Mouse (Mus musculus): ENCODE data around the gene Ostf1.
A peak's percentile ranks its signal among the peaks of the same experiment; 100 is the strongest.

Gene Ostf1

GRCm38 (mm10) chr19:18631644-18632219, at the start of gene Ostf1, which contains the start of gene Nmrk1:
Ostf1 (minus strand) TSS chr19:18631823.
Nmrk1 (plus strand) TSS chr19:18631950.
- DNase-seq (ENCODE audit: low spot score): peak; percentile 98

- no peak for DNase-seq (ENCODE audit: low spot score)
Measured at GRCm38 (mm10) chr19:18673116-18673515, 41.5 kb upstream of the Ostf1 start.

- no peak for DNase-seq (ENCODE audit: low spot score)
Measured at GRCm38 (mm10) chr19:18672498-18672897, 40.9 kb upstream of the Ostf1 start.

DNA sequence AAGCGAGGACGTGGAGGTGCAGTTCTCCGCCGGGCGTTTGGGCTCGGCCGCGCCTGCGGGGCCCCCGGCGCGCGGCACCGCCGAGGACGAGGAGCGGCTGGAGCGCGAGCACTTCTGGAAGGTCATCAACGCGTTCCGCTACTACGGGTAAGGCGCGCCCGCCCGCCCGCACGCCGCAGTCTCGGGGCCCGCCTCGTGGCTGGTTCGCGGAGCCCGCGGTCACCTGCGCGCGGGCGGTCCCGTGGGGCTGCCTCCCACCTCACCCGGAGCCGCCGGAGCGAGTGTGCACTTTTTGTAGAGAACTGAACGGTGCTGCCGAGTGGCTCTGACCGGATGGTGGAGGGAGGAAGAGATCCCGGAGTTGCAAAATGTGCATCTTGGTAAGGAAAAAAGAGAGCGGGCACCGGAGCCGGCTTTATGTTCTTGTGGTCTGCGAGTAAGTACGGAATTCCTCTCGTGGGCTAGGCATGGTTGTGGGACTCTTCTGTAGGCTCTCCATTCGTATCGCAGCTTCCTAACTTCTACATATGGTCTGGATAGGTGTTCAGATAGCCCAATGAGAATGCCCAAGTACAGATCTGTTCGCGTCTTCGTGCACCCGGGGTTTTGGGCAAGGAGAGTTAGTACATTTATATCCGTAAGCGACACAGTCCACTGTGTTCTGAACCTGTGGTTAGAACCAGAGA, 39.6 kb upstream of the Ostf1 start:
- DNase-seq (ENCODE audit: low spot score): no peak

DNA sequence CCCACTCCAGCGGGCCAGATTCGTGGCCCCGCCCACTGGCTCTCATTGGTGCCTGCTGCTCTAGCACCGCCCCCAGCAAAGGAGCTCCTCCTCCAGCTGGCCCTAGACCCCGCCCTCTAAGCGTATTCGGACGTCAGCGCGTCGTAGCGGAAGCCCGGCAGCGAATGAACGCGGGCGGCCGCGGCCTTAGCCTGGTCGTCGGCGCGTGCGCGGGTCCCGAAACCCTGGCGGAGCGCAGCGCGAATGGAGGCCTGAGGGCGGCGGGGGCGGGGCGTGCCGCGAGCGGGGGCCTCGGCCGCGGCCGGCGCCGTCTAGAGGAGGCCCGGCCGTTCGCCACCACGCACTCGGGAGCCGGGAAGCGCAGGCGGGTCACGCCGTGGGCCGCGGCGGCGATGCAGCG, 39.0 kb upstream of the Ostf1 start, which contains the start of gene Carnmt1:
TSS of gene Carnmt1 (plus strand) at position 157 of the 400 bp plus-strand sequence.
- DNase-seq (ENCODE audit: low spot score): peak; percentile 99

DNA sequence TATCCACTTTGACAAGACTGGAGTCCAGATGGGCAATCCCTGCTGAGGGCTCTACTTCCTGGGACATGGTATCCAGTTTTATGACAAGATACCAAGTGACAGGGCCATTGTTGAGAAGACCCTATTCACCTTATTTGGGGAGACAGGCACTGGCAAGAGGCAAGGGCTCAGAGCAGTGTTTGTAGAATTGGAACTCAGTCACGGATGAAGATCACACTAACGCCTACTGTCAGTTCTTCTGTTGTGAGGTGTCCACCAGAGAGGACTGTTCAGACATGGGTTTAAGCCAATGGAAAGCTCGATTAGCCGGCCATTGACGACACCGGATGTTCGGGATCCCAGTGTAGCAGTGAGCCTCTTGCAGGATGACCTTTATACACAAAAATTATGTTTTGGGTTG, 37.9 kb upstream of the Ostf1 start:
- no peak for DNase-seq (ENCODE audit: low spot score)

- no peak for DNase-seq (ENCODE audit: low spot score)
Measured at GRCm38 (mm10) chr19:18666966-18667365, 35.3 kb upstream of the Ostf1 start.

DNA sequence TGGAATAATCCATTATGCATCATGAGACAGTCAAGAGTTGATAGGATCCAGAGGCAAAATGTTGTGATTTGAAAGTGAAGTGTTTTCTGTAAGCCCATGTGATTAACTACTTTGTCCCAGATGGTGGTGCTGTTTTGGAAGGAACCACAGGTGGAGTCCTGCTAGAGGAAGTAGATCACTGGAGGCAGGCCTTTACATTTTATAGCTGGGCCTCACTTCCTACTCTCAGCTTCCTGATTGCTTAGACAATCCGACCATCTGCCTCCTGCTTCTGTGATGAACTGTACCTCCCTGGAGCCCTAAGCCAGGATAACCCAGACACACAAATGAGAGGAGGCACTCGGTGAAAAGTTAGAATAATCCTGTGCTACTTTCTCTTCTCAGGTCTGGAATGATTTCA, 32.3 kb upstream of the Ostf1 start:
- no peak for DNase-seq (ENCODE audit: low spot score)

- no peak for DNase-seq (ENCODE audit: low spot score)
Measured at GRCm38 (mm10) chr19:18661683-18662082, 30.1 kb upstream of the Ostf1 start.

DNA sequence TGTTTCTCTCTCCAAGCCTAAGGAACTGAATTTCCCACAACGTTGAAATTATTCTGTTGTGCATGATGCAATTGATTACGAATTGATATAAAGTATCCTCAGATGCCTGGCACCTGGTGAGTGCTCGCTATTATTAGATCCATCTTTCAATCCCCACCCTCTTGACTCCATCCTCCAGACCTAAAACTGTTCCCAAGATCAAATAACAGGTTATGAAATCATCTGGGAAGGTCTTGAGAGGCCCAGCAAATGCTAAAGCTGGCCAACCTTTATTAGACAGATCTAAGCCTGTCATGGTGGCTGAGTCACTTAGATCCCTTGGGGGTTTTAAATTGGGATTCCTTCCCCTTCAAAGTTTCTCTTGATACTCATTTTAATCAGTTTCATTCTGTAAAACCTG, 28.8 kb upstream of the Ostf1 start:
- DNase-seq (ENCODE audit: low spot score): no peak

DNA sequence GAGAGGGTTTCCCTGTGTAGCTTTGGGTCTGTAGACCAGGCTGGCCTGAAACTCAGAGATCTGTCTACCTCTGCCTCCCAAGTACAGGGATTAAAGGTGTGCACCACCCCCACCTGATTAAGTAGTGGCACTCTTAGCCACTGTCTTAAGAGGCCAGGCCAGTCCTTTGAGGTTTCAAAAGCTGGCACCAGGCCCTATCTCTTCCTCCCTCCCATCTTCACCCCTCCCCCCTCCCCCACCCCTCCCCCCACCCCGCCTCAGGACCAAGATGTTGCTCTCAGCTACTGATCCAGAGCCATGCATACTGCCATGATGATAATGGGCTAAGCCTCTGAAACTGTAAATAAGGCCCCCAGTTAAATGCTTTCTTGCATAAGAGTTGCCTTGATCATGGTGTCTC, 27.7 kb upstream of the Ostf1 start:
- no peak for DNase-seq (ENCODE audit: low spot score)

DNA sequence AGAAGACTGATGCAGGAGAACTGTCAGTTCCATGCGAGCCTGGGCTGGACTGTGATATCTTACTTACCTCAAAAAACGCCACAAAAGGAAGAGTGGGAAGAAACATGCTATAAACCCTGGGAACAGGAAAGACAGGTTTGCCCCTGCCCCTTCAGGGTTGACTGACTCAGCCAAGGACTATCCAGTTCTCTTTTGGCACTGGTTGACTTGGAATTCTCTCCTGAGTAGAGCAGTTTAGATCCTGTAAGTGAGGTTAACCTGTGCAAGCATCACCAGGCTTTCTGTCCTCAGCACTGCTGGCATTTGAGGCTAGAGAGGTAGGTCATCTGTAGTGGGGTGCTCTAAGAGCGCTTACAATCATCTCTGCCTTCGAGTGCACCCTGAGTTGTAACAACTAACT, 26.9 kb upstream of the Ostf1 start:
- no peak for DNase-seq (ENCODE audit: low spot score)

- DNase-seq (ENCODE audit: low spot score): no peak
Measured at GRCm38 (mm10) chr19:18655999-18656398, 24.4 kb upstream of the Ostf1 start.

GRCm38 (mm10) chr19:18654984-18655383, 23.4 kb upstream of the Ostf1 start:
- DNase-seq (ENCODE audit: low spot score): no peak

DNA sequence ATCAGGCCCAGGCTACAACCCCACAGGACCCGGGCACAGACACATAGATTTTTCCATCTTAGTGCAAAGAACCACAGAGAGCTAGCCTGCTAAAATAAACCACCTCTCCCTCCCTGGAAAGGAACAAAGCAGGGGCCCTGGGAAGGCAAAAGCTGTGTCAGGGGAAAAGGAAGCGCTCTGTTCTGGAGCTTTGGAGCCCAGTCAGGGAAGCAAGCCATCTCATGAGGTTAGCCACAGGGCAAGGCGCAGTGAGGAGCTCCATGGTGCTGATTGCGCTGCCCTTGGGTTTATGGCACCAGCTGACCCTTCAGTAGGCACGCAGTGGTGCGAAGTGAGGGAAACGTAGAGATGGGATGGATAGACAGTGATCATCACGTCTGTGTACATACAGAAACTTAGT, 22.7 kb upstream of the Ostf1 start:
- no peak for DNase-seq (ENCODE audit: low spot score)

DNA sequence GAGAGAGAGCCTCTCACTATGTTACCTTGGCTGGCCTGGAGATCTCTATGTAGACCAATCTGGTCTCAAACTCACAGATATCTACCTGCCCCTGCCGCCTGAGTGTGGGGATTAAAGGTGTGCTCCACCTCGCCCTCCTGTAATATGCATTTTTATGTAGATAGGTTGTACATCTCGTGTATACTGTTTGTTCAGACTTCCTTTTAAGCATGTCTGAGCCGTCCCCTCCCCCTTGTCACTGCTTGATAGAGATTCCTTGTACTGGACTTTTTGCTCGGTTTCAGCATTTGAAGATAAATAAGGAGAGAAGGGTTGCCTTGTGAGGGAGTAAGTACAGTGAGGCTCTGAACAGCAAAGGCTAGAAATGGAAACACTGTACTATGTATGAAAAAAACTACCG, 21.4 kb upstream of the Ostf1 start:
- no peak for DNase-seq (ENCODE audit: low spot score)

- no peak for DNase-seq (ENCODE audit: low spot score)
Measured at GRCm38 (mm10) chr19:18652592-18652991, 21.0 kb upstream of the Ostf1 start.

GRCm38 (mm10) chr19:18650473-18650872, 18.9 kb upstream of the Ostf1 start:
- no peak for DNase-seq (ENCODE audit: low spot score)

- DNase-seq (ENCODE audit: low spot score): no peak
Measured at GRCm38 (mm10) chr19:18649955-18650354, 18.3 kb upstream of the Ostf1 start.

- DNase-seq (ENCODE audit: low spot score): no peak
Measured at GRCm38 (mm10) chr19:18648558-18648945, 16.9 kb upstream of the Ostf1 start.

GRCm38 (mm10) chr19:18647775-18648557, 16.3 kb upstream of the Ostf1 start:
- no peak for DNase-seq (ENCODE audit: low spot score)

DNA sequence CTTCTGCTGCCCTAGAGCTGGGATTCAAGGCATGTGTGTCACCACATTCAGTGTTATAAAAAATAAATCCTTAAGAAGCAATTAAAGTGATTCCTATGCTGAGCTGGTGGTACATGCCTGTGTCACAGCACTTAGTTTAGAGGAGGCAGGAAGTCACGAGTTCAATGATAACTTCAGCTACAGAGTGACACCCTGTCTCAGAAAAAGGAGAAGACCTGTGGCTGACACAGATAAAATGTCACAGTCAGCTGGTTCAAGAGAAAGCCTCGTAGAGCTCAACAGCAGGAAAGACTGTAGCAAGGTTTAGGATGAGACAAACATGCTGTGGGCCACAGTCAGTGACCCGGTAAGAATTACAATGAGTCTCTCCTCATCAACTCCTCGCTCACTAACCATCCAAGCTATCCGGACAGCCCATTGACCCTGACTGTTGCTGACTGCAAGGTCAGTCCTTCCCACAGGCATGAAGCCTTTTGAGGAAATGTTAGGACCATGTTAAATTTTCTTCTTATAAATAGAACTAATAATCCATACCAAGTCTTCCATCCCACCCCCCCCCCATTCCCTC, 15.3 kb upstream of the Ostf1 start:
- DNase-seq (ENCODE audit: low spot score): no peak

DNA sequence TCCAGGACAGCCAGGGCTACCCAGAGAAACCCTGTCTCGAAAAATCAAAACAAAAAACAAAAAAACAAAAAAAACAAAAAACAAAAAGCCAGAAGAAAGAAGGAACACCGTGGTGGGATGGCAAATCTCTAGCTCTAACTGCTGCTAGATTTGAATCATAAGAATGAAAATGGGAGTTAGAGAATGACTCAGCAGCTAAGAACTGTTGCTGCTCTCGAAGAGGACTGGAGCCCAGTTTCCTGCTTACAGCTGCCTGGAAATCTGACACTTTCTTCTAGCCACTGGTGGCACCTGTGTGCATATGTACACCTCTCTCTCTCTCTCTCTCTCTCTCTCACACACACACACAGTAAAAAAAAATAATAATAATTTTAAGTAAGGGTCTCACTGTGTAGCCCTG, 14.8 kb upstream of the Ostf1 start:
- DNase-seq (ENCODE audit: low spot score): no peak

All from lung, postnatal 25 days (tissue).